Mouse (Mus musculus) myocyte (in vitro differentiated cells): Measurements from ENCODE around the gene Zbed4.

Experiments
- CEBPB ChIP-seq: IDR thresholded peaks from 2 replicates; pipeline ENCODE4 v1.6.1; 2011; ENCODE audit warnings: mild to moderate bottlenecking, moderate library complexity; ENCODE audit not compliant: poor library complexity, insufficient read depth, severe bottlenecking
- E2F4 ChIP-seq: IDR thresholded peaks from one replicate; pipeline ENCODE4 v1.6.1; 2011; ENCODE audit warnings: mild to moderate bottlenecking, control low read depth, moderate library complexity; ENCODE audit not compliant: insufficient read depth
- POLR2A ChIP-seq: IDR thresholded peaks from one replicate; pipeline ENCODE4 v1.6.1; 2011; ENCODE audit warnings: low read depth, mild to moderate bottlenecking, control low read depth, moderate library complexity; ENCODE audit not compliant: insufficient read length
- REST ChIP-seq: IDR thresholded peaks from one replicate; pipeline ENCODE4 v1.6.1; 2011; ENCODE audit warnings: mild to moderate bottlenecking, control low read depth, moderate library complexity; ENCODE audit not compliant: insufficient read depth, insufficient read length

DNA sequence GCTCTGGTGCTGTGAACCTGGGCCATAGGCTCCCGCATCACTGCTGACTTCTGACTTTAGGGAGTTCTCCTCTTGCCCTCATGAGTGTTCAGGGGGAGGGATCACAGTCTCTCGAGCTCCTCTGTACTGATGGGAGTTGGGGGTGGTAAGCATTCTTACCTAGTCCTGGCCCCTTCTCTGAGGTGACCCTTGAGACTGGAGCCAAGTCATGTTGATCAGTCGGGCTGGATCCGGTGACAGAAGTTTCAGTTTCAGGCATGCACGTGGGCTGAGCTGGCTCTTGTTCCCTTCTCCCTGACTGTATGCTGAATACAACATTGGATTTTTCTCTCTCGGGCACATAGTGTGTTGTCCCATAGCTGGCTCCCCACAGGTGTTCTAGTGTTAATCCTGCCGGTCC is 69.9 kb downstream of the Zbed4 start:
- no peak for TF ChIP-seq POLR2A
- TF ChIP-seq E2F4 = no peak
- TF ChIP-seq REST = no peak
- no peak for TF ChIP-seq CEBPB
